ENCODE assay signal across 8 mouse cellular contexts in the genomic region with DNA sequence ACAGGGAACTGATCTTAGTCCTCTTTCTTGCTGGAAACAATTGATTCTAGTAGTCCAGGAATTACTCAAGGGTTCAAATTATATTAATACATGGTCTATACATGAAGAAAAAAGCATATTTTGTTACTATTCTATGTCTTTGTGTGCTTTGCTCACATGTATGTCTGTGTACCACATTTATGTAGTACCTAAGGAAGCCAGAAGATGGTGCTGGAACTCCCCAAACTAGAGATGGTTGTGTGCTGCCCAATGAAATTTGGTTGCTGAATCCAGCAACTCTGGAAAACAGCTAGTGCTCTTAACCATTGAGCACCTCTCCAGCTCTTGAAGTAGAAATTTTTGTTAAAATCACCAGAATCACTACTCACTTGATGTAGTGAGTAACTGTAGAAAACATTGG.
DNase-seq lines count a peak whose midpoint lies in the region; ATAC-seq and TF ChIP-seq lines count a peak whose summit lies in the region.
"Not testable (repeated sequence)": the region's sequence is repeated elsewhere in the genome, so short reads cannot be mapped to it uniquely, and the experiment has no call there.

No protein-coding gene starts in this region.

- not testable (repeated sequence) for H3K4me3 ChIP-seq in CH12.LX (replicated peaks in 1 of 3; ENCODE audit: low read depth in 2 of 3, low read length in 2 of 3, poor library complexity in 1 of 3); forebrain, embryonic 11.5 days (ENCODE audit: low read depth, low read length); hindbrain, embryonic 11.5 days (ENCODE audit: low read depth, low read length); kidney, embryonic 14.5 days (ENCODE audit: low read length); liver, adult 2 months (ENCODE audit: insufficient read depth, low read depth, low read length); midbrain, embryonic 14.5 days (replicated peaks; ENCODE audit: low read depth, low read length)

- H3K27me3 ChIP-seq in CH12.LX (replicated peaks); forebrain, embryonic 11.5 days (ENCODE audit: control insufficient read depth, insufficient read depth, low read length); hindbrain, embryonic 11.5 days (ENCODE audit: control insufficient read depth, insufficient read depth, low read length); kidney, embryonic 14.5 days (ENCODE audit: control insufficient read depth, insufficient read depth, low read length); liver, adult 2 months (ENCODE audit: control insufficient read depth, insufficient read depth, low read length); midbrain, embryonic 14.5 days (ENCODE audit: control insufficient read depth, insufficient read depth, low read length): not testable (repeated sequence)

- TF ChIP-seq CTCF in CH12.LX (conservative IDR thresholded peaks at IDR 0.05 in 1 of 2, IDR thresholded peaks at IDR 0.05 in 1 of 2; ENCODE audit: low read depth in 2 of 2, low read length in 2 of 2) = peak; percentile 21 to 67; a peak in 2 of 4 replicates
- TF ChIP-seq CTCF in brain, embryonic 14.5 days (IDR thresholded peaks at IDR 0.05; ENCODE audit: borderline replicate concordance, extremely low read depth, insufficient read depth, insufficient read length) = peak; percentile 26; the same call in 1 of the 2 replicates
- TF ChIP-seq CTCF in liver, adult 2 months (IDR thresholded peaks at IDR 0.05; ENCODE audit: low read depth, low read length) = not testable (repeated sequence)

- not testable (repeated sequence) for H3K9ac ChIP-seq in CH12.LX (ENCODE audit: insufficient read depth, low read depth); forebrain, embryonic 11.5 days (ENCODE audit: low read length); hindbrain, embryonic 11.5 days (ENCODE audit: low read depth, low read length); kidney, embryonic 14.5 days (ENCODE audit: low read depth, low read length); liver, adult 2 months (ENCODE audit: low read depth, low read length); midbrain, embryonic 14.5 days (replicated peaks; ENCODE audit: low read length)

- peak; percentile 63; the same call in 1 of the 2 replicates for ATAC-seq in forebrain, embryonic 11.5 days (replicated peaks; ENCODE audit: low FRiP score)
- ATAC-seq in hindbrain, embryonic 11.5 days (ENCODE audit: low FRiP score) = peak; percentile 66
- peak; percentile 68; the same call in 1 of the 2 replicates for ATAC-seq in kidney, embryonic 14.5 days (ENCODE audit: low FRiP score, low TSS enrichment)
- ATAC-seq in midbrain, embryonic 14.5 days (ENCODE audit: low FRiP score, low TSS enrichment) = not testable (repeated sequence)

- not testable (repeated sequence) for TF ChIP-seq POLR2A in CH12.LX (IDR thresholded peaks at IDR 0.05; ENCODE audit: low read depth, low read length); brain, embryonic 14.5 days (IDR thresholded peaks at IDR 0.05; ENCODE audit: borderline replicate concordance, extremely low read depth, insufficient read depth, insufficient read length, poor library complexity, severe bottlenecking); liver, adult 2 months (IDR thresholded peaks at IDR 0.05; ENCODE audit: extremely low read depth, insufficient read depth, low read length)

- TF ChIP-seq EP300 in CH12.LX (IDR thresholded peaks at IDR 0.05; ENCODE audit: low read length) = not testable (repeated sequence)

- not testable (repeated sequence) for H3K9me3 ChIP-seq in CH12.LX (replicated peaks; ENCODE audit: low read length); forebrain, embryonic 11.5 days (ENCODE audit: control insufficient read depth, low read length); hindbrain, embryonic 11.5 days (ENCODE audit: control insufficient read depth, low read length); kidney, embryonic 14.5 days (ENCODE audit: control insufficient read depth, low read length); midbrain, embryonic 14.5 days (ENCODE audit: control insufficient read depth, low read length)

- dilution Hi-C loops in CH12.LX (cut with MboI; ENCODE audit: extremely low pct_ligation_motif_present, extremely low pct_unique_long_range_greater_than_20kb, low sequenced_read_pairs) = not testable (repeated sequence)

- not testable (repeated sequence) for H3K79me2 ChIP-seq in CH12.LX (replicated peaks; ENCODE audit: control insufficient read depth, extremely low read depth, insufficient read depth, poor library complexity, severe bottlenecking); liver, adult 2 months (ENCODE audit: control insufficient read depth, insufficient read depth, low read length)

- not testable (repeated sequence) for H3K4me1 ChIP-seq in CH12.LX (ENCODE audit: control insufficient read depth in 1 of 2, insufficient read depth in 2 of 2); forebrain, embryonic 11.5 days (replicated peaks; ENCODE audit: control insufficient read depth, insufficient read depth, low read length); hindbrain, embryonic 11.5 days (replicated peaks; ENCODE audit: control insufficient read depth, insufficient read depth, low read length); kidney, embryonic 14.5 days (ENCODE audit: control insufficient read depth, insufficient read depth, low read length); liver, adult 2 months (ENCODE audit: control insufficient read depth, insufficient read depth, low read length); midbrain, embryonic 14.5 days (ENCODE audit: control insufficient read depth, insufficient read depth, low read length)

- H3K4me2 ChIP-seq in CH12.LX (ENCODE audit: insufficient read depth, low read depth, poor library complexity, severe bottlenecking); forebrain, embryonic 11.5 days (ENCODE audit: low read depth, low read length, severe bottlenecking); hindbrain, embryonic 11.5 days (replicated peaks; ENCODE audit: low read depth, low read length); kidney, embryonic 14.5 days (replicated peaks; ENCODE audit: low read depth, low read length); midbrain, embryonic 14.5 days (ENCODE audit: low read length): not testable (repeated sequence)

- H3K27ac ChIP-seq in CH12.LX (ENCODE audit: insufficient read depth, low read depth); forebrain, embryonic 11.5 days (ENCODE audit: low read depth, low read length); hindbrain, embryonic 11.5 days (ENCODE audit: low read depth, low read length); kidney, embryonic 14.5 days (ENCODE audit: low read depth, low read length); liver, adult 2 months (replicated peaks; ENCODE audit: insufficient read depth, low read depth, low read length); midbrain, embryonic 14.5 days (replicated peaks; ENCODE audit: low read depth, low read length): not testable (repeated sequence)

- DNase-seq in CH12.LX (ENCODE audit: extremely low read depth) = peak; percentile 48
- DNase-seq in brain, embryonic 14.5 days (ENCODE audit: low read depth) = peak; percentile 9
- not testable (repeated sequence) for DNase-seq in forebrain, embryonic 11.5 days (ENCODE audit: low spot score)
- DNase-seq in hindbrain, embryonic 11.5 days (ENCODE audit: low spot score) = peak; percentile 13
- peak; percentile 4 for DNase-seq in liver, adult 2 months (ENCODE audit: extremely low read depth, low read depth, low spot score)
- DNase-seq in midbrain, embryonic 14.5 days = peak; percentile 38
- DNase-seq in right cerebral cortex, adult 2 months (ENCODE audit: low spot score in 2 of 2) = peak; percentile 2 to 3

- peak; percentile 58 for TF ChIP-seq RAD21 in CH12.LX (IDR thresholded peaks at IDR 0.05; ENCODE audit: low read depth, low read length)

- H3K36me3 ChIP-seq in CH12.LX (replicated peaks in 1 of 2; ENCODE audit: control insufficient read depth in 1 of 2, insufficient read depth in 1 of 2, low read length in 1 of 2); forebrain, embryonic 11.5 days (ENCODE audit: control insufficient read depth, insufficient read depth, low read length); hindbrain, embryonic 11.5 days (ENCODE audit: control insufficient read depth, insufficient read depth, low read length); kidney, embryonic 14.5 days (ENCODE audit: control insufficient read depth, insufficient read depth, low read length); liver, adult 2 months (ENCODE audit: control insufficient read depth, insufficient read depth, low read length); midbrain, embryonic 14.5 days (ENCODE audit: control insufficient read depth, insufficient read depth, low read length): not testable (repeated sequence)

- in situ Hi-C loops in CH12.LX (cut with MboI; ENCODE audit: low pct_ligation_motif_present, low pct_unique_long_range_greater_than_20kb, low sequenced_read_pairs) = loop anchor here (25.0 kb wide), 1 partner anchor 124 kb away; no protein-coding TSS in a partner anchor

TF ChIP-seq in CH12.LX, 34 proteins besides CTCF, POLR2A, EP300 and RAD21:
- TF ChIP-seq ZC3H11A (IDR thresholded peaks at IDR 0.05; ENCODE audit: low read depth, low read length) (peak; percentile 48; the same call in 1 of the 2 replicates), SMC3 (IDR thresholded peaks at IDR 0.05; ENCODE audit: low read depth, low read length) (peak; percentile 78)
